Mouse (Mus musculus) E14TG2a.4 (cell line): ENCODE data around the gene Anapc15.

Source experiments
- CTCF ChIP-seq: conservative IDR thresholded peaks from 2 replicates; pipeline ENCODE4 v1.5.1; 2014; ENCODE audit warnings: low read length
- NANOG ChIP-seq: IDR thresholded peaks from 2 replicates; pipeline ENCODE4 v1.6.1; 2014; ENCODE audit warnings: borderline replicate concordance, low read length, mixed read lengths
- POU5F1 ChIP-seq: IDR thresholded peaks from 2 replicates; pipeline ENCODE4 v1.6.1; 2014; ENCODE audit warnings: low read length, borderline replicate concordance

- TF ChIP-seq CTCF (no peak), NANOG (no peak), POU5F1 (no peak)
These were observed 24.9 kb downstream of the Anapc15 start for GRCm38 (mm10) chr7:101888460-101888859.
